Mouse (Mus musculus): ENCODE data around the gene Prmt9.

Gene Prmt9

GRCm38 (mm10) chr8:77534358-77534992 is 14.7 kb upstream of the Prmt9 start:
- no peak for DNase-seq (ENCODE audit: low read depth, low spot score)

DNA sequence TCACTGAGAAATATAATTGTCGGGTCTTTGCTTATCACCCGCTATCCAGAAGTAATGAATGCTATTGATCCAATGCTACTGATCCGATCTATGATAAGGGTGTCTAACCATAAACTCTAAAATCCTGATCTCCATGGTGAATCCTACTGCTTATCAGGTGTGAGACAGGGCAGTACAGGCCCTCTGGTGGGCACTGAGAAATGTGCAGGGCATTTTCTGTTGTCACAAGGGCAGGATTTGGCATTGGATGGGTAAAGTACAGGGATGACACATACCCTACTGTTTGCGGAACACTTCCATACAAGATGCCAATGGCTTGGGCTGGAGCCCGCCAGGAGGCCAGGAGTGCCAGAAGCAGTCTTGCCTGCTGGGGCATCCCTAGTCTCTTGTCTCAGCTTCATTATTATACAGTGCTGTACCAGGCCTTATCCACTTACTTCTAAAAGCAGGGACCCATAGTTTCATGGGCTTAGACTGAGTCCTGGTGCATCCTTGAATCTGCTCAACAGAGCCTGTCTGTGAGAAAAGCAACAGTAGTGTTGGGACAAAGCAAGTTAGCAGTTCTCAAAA is 14.1 kb upstream of the Prmt9 start:
- no peak for DNase-seq (ENCODE audit: low read depth, low spot score)

DNA sequence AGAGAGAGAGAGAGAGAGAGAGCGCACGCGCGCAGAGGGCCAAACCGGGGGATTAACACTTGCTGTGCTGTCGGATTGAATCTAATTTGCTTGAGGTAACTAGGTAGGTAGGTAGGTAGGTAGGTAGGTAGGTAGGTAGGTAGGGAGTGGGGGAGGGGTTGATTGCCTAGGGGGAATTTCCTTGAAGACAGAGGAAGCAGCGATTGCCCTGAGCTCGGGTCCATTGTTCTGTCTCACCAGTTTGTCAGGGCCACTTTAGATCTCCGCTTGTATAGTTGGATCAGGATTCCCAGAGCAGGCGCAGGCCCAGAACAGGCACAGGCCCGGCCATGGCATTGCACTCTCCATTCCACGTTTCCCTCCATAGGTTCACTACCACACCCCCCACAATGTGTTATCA is 12.4 kb upstream of the Prmt9 start:
- no peak for DNase-seq (ENCODE audit: low read depth, low spot score)

- DNase-seq (ENCODE audit: low read depth, low spot score), result no peak
Observed at GRCm38 (mm10) chr8:77538256-77538655, 10.9 kb upstream of the Prmt9 start.

- no peak for DNase-seq (ENCODE audit: low read depth, low spot score)
Observed at GRCm38 (mm10) chr8:77543152-77543777, 5.9 kb upstream of the Prmt9 start.

GRCm38 (mm10) chr8:77544428-77544827 is 4.8 kb upstream of the Prmt9 start:
- DNase-seq (ENCODE audit: low read depth, low spot score), result no peak

GRCm38 (mm10) chr8:77545616-77546015 is 3.6 kb upstream of the Prmt9 start:
- no peak for DNase-seq (ENCODE audit: low read depth, low spot score)

DNA sequence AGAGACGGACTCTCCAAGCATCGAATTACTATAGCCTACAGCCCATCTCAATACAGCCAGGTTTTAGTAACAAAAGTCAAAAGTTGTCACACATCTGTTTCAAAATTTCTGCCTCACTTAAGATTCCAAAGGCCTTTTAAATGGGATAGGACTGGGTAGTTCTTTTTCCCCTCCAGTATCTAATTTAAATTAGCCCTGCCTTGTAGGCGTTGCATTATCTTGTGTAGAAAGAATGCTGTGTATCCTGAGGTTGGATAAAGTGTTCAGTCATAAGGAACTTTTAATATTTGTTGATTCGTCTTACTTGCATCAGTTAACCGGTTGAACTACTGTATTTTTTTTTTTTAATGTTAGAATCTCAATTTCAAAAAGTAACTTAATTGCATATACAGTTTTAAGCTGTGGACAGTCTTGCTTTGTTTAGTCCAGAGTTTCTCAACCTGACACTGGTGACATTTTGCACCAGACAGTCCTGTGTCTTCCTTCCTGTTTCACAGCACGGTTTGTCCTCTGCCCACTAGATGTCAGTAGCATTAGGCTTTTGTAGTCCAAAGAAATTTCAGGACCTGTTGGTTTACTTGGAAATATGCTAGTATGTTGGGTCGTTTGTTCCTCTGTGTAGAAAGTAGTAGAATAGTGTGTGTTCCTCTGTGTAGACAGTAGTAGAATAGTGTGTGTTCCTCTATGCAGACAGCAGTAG is 834 bp downstream of the Prmt9 start:
- DNase-seq (ENCODE audit: low read depth, low spot score), result no peak

- no peak for DNase-seq (ENCODE audit: low read depth, low spot score)
Observed at GRCm38 (mm10) chr8:77552491-77552890, 3.3 kb downstream of the Prmt9 start.

GRCm38 (mm10) chr8:77561441-77561840 is 12.2 kb downstream of the Prmt9 start:
- no peak for DNase-seq (ENCODE audit: low read depth, low spot score)

- DNase-seq (ENCODE audit: low read depth, low spot score), result no peak
Observed at GRCm38 (mm10) chr8:77574229-77574628, 25.0 kb downstream of the Prmt9 start.

- DNase-seq (ENCODE audit: low read depth, low spot score), result no peak
Observed at GRCm38 (mm10) chr8:77577674-77578073, 28.5 kb downstream of the Prmt9 start.

DNA sequence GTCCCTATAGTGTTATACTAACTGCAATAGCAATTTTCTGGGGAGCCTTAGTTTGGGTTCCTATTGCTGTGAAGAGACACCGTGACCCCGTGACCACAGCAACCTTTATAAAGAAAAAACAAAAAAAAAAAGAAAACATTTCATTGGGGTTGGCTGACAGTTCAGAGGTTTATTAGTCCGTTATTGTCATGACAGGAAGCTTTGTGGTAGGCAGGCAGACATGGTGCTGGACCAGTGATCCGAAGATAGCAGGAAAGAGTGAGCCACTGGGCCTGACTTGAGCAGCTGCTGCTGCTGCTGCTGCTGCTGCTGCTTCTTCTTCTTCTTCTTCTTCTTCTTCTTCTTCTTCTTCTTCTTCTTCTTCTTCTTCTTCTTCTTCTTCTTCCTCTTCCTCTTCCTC is 35.0 kb downstream of the Prmt9 start:
- no peak for DNase-seq (ENCODE audit: low read depth, low spot score)

- no peak for DNase-seq (ENCODE audit: low read depth, low spot score)
Observed at GRCm38 (mm10) chr8:77609621-77610020, 60.4 kb downstream of the Prmt9 start.

GRCm38 (mm10) chr8:77610374-77610969 is 61.3 kb downstream of the Prmt9 start, which contains the start of gene Tmem184c:
Tmem184c (minus strand) TSS chr8:77610698.
- peak; percentile 94 for DNase-seq (ENCODE audit: low read depth, low spot score)

GRCm38 (mm10) chr8:77617916-77618315 is 68.7 kb downstream of the Prmt9 start:
- DNase-seq (ENCODE audit: low read depth, low spot score), result no peak

DNA sequence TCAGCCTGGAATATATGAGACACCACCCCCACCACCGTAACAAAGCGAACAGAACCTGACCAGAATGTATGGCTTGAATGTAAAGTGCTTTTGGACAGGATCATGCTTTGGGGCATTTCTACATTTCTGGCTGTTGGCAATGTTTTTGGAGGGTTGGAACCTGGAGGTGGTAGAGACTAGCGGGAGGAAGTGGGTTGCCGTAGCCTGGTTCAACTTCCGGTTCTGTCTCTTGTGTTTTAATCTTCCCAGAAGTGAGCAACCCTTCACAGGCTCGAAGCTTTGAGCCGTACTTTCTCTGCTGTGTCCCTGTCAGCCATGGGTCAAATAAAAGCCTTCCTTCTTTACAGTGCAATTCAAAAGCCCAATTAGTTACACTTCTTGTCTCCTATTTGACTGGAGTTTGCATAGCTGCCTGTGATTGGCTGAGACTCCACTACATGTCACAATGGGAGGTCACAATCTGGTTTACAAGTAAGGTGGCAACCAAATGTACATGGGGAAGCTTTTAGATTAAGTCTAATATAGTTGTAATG is 74.5 kb downstream of the Prmt9 start:
- DNase-seq (ENCODE audit: low read depth, low spot score), result no peak

- peak; percentile 37 for DNase-seq (ENCODE audit: low read depth, low spot score)
Observed at GRCm38 (mm10) chr8:77629858-77630537, 80.8 kb downstream of the Prmt9 start.

DNA sequence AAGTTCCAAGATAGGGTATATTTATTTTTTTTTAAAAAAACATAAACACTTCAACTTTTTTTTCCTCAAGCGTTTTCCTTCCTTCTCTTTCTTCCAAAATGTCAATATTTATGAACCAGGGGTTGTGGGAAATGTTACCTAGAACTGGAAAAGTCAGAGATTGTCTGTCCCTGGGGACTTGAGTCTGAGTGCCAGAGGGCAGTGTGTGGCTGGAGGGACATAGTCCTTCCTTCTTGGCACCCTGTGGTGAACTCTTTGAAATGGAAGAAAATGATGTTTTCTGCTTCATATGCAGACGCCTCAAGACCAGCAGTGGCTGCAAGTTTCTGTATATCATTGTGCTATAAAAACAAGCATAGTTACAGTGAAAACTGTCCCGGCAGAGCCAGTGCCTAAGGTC is 81.5 kb downstream of the Prmt9 start:
- no peak for DNase-seq (ENCODE audit: low read depth, low spot score)
